Mouse (Mus musculus) intestine, postnatal 0 days (tissue): Measurements from ENCODE around the gene Slc25a41. TPM values are rescaled to one million over a fixed set of nuclear protein-coding genes. Genes with fewer than 3 reads are reported as not detected.

Experiments used
- ATAC-seq: fragments of 200-750 bp; cut with Nextera tagmentation; 2 replicates; pipeline ENCODE4 v1.8.0; 2017; ENCODE audit warnings: mild to moderate bottlenecking, moderate TSS enrichment, moderate library complexity
- H3K27ac ChIP-seq: fragments of 300-500 bp; sonication (generic); 2 replicates; pipeline ENCODE4 v1.5.1; 2014; ENCODE audit warnings: mild to moderate bottlenecking, low read depth, low read length, moderate library complexity
- H3K27me3 ChIP-seq: fragments of 300-500 bp; sonication (generic); replicated peaks from 2 replicates; pipeline ENCODE4 v1.6.1; 2014; ENCODE audit warnings: low read length, mixed read lengths; ENCODE audit not compliant: control insufficient read depth, insufficient read depth
- H3K36me3 ChIP-seq: fragments of 300-500 bp; sonication (generic); 2 replicates; pipeline ENCODE4 v1.6.1; 2014; ENCODE audit warnings: mild to moderate bottlenecking, moderate library complexity; ENCODE audit not compliant: control insufficient read depth, insufficient read depth
- H3K4me1 ChIP-seq: fragments of 300-500 bp; sonication (generic); replicated peaks from 2 replicates; pipeline ENCODE4 v1.6.1; 2014; ENCODE audit warnings: antibody characterized with exemption, low read length, mixed read lengths; ENCODE audit not compliant: control insufficient read depth, insufficient read depth
- H3K4me2 ChIP-seq: fragments of 300-500 bp; sonication (generic); replicated peaks from 2 replicates; pipeline ENCODE4 v1.6.1; 2014; ENCODE audit warnings: low read depth, mild to moderate bottlenecking, moderate library complexity
- H3K4me3 ChIP-seq: fragments of 300-500 bp; sonication (generic); 2 replicates; pipeline ENCODE4 v1.5.1; 2014; ENCODE audit warnings: low read depth, low read length
- H3K9ac ChIP-seq: fragments of 300-500 bp; sonication (generic); 2 replicates; pipeline ENCODE4 v1.6.1; 2014; ENCODE audit warnings: mild to moderate bottlenecking, low read depth, low read length
- H3K9me3 ChIP-seq: fragments of 300-500 bp; sonication (generic); 2 replicates; pipeline ENCODE4 v1.6.1; 2016; ENCODE audit warnings: mixed run types; ENCODE audit not compliant: control insufficient read depth
- CTCF ChIP-seq: sonication (generic); IDR thresholded peaks from 2 replicates; pipeline ENCODE4 v1.5.1; 2016; ENCODE audit warnings: low read depth, mild to moderate bottlenecking, control low read depth, antibody characterized with exemption, moderate library complexity
- WGBS: fragments of 180-500 bp; shearing (Covaris S2); extraction: QIAGEN DNeasy Blood & Tissue Kit; methylation state at CpG from one replicate; pipeline ENCODE4 v1.1.7; 2014; 5-methylcytosine and 5-hydroxymethylcytosine counted together
- polyA plus RNA-seq: library from polyadenylated mRNA; unstranded; fragments of >200 nt; fragmentation: Nextera tagmentation; extraction: Ambion mirVana; gene quantifications from 2 replicates; pipeline ENCODE4 v1.2.1, GENCODE M21; 2015

Gene Slc25a41
- polyA plus RNA-seq, 1 experiment from 2014 or later: not detected

- H3K4me3 ChIP-seq: no peak overlapping the region
- ATAC-seq: no peak
- no peaks in the 10 kb centered on the region for H3K27me3 ChIP-seq
- H3K9me3 ChIP-seq: no peaks in the 10 kb centered on the region
- 46% methylated on average over 8 of the region's 8 CpGs for WGBS
- H3K36me3 ChIP-seq: peaks cover 51% of the 10 kb centered on the region
- H3K9ac ChIP-seq: no peak overlapping the region
- H3K4me2 ChIP-seq: no peak overlapping the region
- TF ChIP-seq CTCF: no peak
- no peak overlapping the region for H3K27ac ChIP-seq
- 0 out of 2 replicates have a peak, but pooled peaks cover 3% of the 10 kb centered on the region for H3K4me1 ChIP-seq
These were observed 40.2 kb downstream of the Slc25a41 start for GRCm38 (mm10) chr17:57001228-57001627.

GRCm38 (mm10) chr17:56999968-57000609, 41.4 kb downstream of the Slc25a41 start, which contains the start of gene Pspn:
Pspn (minus strand) TSS chr17:57000018.
- H3K27ac ChIP-seq: no peak within 1 kb of the TSS
- 88% methylated on average over 9 of the region's 9 CpGs for WGBS
- no peaks in the 10 kb centered on the region for H3K9me3 ChIP-seq
- H3K36me3 ChIP-seq: peaks cover 49% of the 10 kb centered on the region
- H3K4me3 ChIP-seq: no peak within 1 kb of the TSS
- H3K9ac ChIP-seq: no peak within 1 kb of the TSS
- H3K27me3 ChIP-seq: no peaks in the 10 kb centered on the region
- no peak within 1 kb of the TSS for H3K4me2 ChIP-seq
- 0 out of 2 replicates have a peak, but pooled peaks cover 3% of the 10 kb centered on the region for H3K4me1 ChIP-seq
- TF ChIP-seq CTCF: no peak
- ATAC-seq: no peak

- H3K4me2 ChIP-seq: no peak overlapping the region
- 95% methylated on average over 9 of the region's 9 CpGs for whole genome bisulfite sequencing
- no peaks in the 10 kb centered on the region for H3K9me3 ChIP-seq
- ATAC-seq: no peak
- H3K4me3 ChIP-seq: no peak overlapping the region
- H3K27me3 ChIP-seq: no peaks in the 10 kb centered on the region
- H3K9ac ChIP-seq: no peak overlapping the region
- no peak overlapping the region for H3K27ac ChIP-seq
- peaks cover 48% of the 10 kb centered on the region for H3K36me3 ChIP-seq
- 0 out of 2 replicates have a peak, but pooled peaks cover 3% of the 10 kb centered on the region for H3K4me1 ChIP-seq
- no peak for TF ChIP-seq CTCF
These were observed 42.0 kb downstream of the Slc25a41 start for GRCm38 (mm10) chr17:56999414-56999813.

GRCm38 (mm10) chr17:56997029-56997667, 44.3 kb downstream of the Slc25a41 start, which contains the start of gene Alkbh7:
Alkbh7 (plus strand) TSS chr17:56997339.
- H3K4me2 ChIP-seq: peak within 1 kb of the TSS; percentile 82
- ATAC-seq: peak; percentile 100
- peak within 1 kb of the TSS; percentile 88 for H3K4me3 ChIP-seq
- H3K36me3 ChIP-seq: peaks cover 49% of the 10 kb centered on the region
- under 1% methylated on average over 38 of the region's 38 CpGs for WGBS
- H3K4me1 ChIP-seq: 0 out of 2 replicates have a peak, but pooled peaks cover 3% of the 10 kb centered on the region
- peak within 1 kb of the TSS; percentile 37 for H3K9ac ChIP-seq
- no peaks in the 10 kb centered on the region for H3K9me3 ChIP-seq
- H3K27ac ChIP-seq: peak within 1 kb of the TSS; percentile 41; the same call in 1 of the 2 replicates
- TF ChIP-seq CTCF: peak; percentile 97
- H3K27me3 ChIP-seq: no peaks in the 10 kb centered on the region

- H3K27ac ChIP-seq: no peak overlapping the region
- H3K36me3 ChIP-seq: peaks cover 50% of the 10 kb centered on the region
- ATAC-seq: no peak
- H3K9ac ChIP-seq: no peak overlapping the region
- H3K9me3 ChIP-seq: no peaks in the 10 kb centered on the region
- WGBS: 66% methylated on average over 2 of the region's 2 CpGs
- H3K27me3 ChIP-seq: no peaks in the 10 kb centered on the region
- H3K4me2 ChIP-seq: no peak overlapping the region
- 0 out of 2 replicates have a peak, but pooled peaks cover 3% of the 10 kb centered on the region for H3K4me1 ChIP-seq
- no peak overlapping the region for H3K4me3 ChIP-seq
- TF ChIP-seq CTCF: no peak
These were observed 44.9 kb downstream of the Slc25a41 start for GRCm38 (mm10) chr17:56996506-56996905.

GRCm38 (mm10) chr17:56995046-56995445, 46.4 kb downstream of the Slc25a41 start:
- no peak for TF ChIP-seq CTCF
- 0 out of 2 replicates have a peak, but pooled peaks cover 3% of the 10 kb centered on the region for H3K4me1 ChIP-seq
- no peaks in the 10 kb centered on the region for H3K9me3 ChIP-seq
- no peak for ATAC-seq
- H3K36me3 ChIP-seq: peaks cover 50% of the 10 kb centered on the region
- 86% methylated on average over 8 of the region's 8 CpGs for WGBS
- no peak overlapping the region for H3K4me2 ChIP-seq
- H3K27me3 ChIP-seq: no peaks in the 10 kb centered on the region
- no peak overlapping the region for H3K27ac ChIP-seq
- no peak overlapping the region for H3K4me3 ChIP-seq
- H3K9ac ChIP-seq: no peak overlapping the region
